Mouse (Mus musculus) C2C12 (cell line): ENCODE data around the gene Lrrtm1. TPM values are rescaled to one million over a fixed set of nuclear protein-coding genes. Genes with fewer than 3 reads are reported as not detected.

Experiments used
- H3K27me3 ChIP-seq: one replicate; pipeline ENCODE4 v1.6.1; 2011; ENCODE audit not compliant: control insufficient read depth, insufficient read depth, insufficient read length
- H3K36me3 ChIP-seq: one replicate; pipeline ENCODE4 v1.6.1; 2011; ENCODE audit not compliant: control insufficient read depth, insufficient read depth
- H3K4me3 ChIP-seq: one replicate; pipeline ENCODE4 v1.5.1; 2011; ENCODE audit warnings: mild to moderate bottlenecking, control low read depth; ENCODE audit not compliant: poor library complexity, insufficient read depth, severe bottlenecking
- H3K79me2 ChIP-seq: one replicate; pipeline ENCODE4 v1.6.1; 2011; ENCODE audit not compliant: control insufficient read depth, insufficient read depth
- H3K79me3 ChIP-seq: one replicate; pipeline ENCODE4 v1.6.1; 2011; ENCODE audit warnings: low read depth, control low read depth
- H3ac ChIP-seq: one replicate; pipeline ENCODE3; 2011; ENCODE audit warnings: low read depth; ENCODE audit not compliant: control insufficient read depth, insufficient read length
- CEBPB ChIP-seq: IDR thresholded peaks from one replicate; pipeline ENCODE4 v1.6.1; 2011; ENCODE audit warnings: low read depth, mild to moderate bottlenecking, control low read depth, moderate library complexity
- CTCF ChIP-seq: IDR thresholded peaks from one replicate; pipeline ENCODE4 v1.5.1; 2011; ENCODE audit not compliant: control insufficient read depth, insufficient read depth, insufficient read length
- FOSL1 ChIP-seq: IDR thresholded peaks from one replicate; pipeline ENCODE4 v1.8.0; 2011; ENCODE audit warnings: mild to moderate bottlenecking, low read length; ENCODE audit not compliant: poor library complexity, insufficient read depth, severe bottlenecking
- MAX ChIP-seq: IDR thresholded peaks from one replicate; pipeline ENCODE4 v1.6.1; 2011; ENCODE audit warnings: mild to moderate bottlenecking, control low read depth
- MYOD1 ChIP-seq: IDR thresholded peaks from one replicate; pipeline ENCODE4 v1.6.1; 2011; ENCODE audit warnings: low read depth; ENCODE audit not compliant: control insufficient read depth, insufficient read length
- MYOG ChIP-seq: IDR thresholded peaks from one replicate; pipeline ENCODE4 v1.6.1; 2011; ENCODE audit not compliant: control insufficient read depth, insufficient read length; ENCODE audit errors: extremely low read depth
- USF1 ChIP-seq: IDR thresholded peaks from one replicate; pipeline ENCODE4 v1.6.1; 2011; ENCODE audit warnings: low read depth, mild to moderate bottlenecking, control low read depth, moderate library complexity
- polyA plus RNA-seq: library from polyadenylated mRNA; unstranded; fragments of >200 nt; fragmentation: generic; extraction: Trizol; gene quantifications from one replicate; pipeline ENCODE4 v1.2.1, GENCODE M21; 2012; ENCODE audit warnings: missing spikeins

Lrrtm1 gene
- polyA plus RNA-seq, 1 experiment: not detected

DNA sequence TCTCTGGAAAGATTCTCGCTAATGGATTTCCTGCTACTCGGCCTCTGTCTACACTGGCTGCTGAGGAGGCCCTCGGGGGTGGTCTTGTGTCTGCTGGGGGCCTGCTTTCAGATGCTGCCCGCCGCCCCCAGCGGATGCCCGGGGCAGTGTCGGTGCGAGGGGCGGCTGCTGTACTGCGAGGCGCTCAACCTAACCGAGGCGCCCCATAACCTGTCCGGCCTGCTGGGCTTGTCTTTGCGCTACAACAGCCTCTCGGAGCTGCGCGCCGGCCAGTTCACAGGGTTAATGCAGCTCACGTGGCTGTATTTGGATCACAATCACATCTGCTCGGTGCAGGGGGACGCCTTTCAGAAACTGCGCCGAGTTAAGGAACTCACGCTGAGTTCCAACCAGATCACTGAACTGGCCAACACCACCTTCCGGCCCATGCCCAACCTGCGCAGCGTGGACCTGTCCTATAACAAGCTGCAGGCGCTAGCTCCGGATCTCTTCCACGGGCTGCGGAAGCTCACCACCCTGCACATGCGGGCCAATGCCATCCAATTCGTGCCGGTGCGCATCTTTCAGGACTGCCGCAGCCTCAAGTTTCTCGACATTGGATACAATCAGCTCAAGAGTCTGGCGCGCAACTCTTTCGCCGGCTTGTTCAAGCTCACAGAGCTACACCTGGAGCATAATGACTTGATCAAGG lies 1.2 kb downstream of the Lrrtm1 start:
- H3K79me3 ChIP-seq: no peaks in the 10 kb centered on the region
- no peak for TF ChIP-seq MAX
- no peak for TF ChIP-seq MYOD1
- TF ChIP-seq FOSL1: no peak
- TF ChIP-seq USF1: no peak
- TF ChIP-seq CTCF: no peak
- TF ChIP-seq MYOG: no peak
- no peak for TF ChIP-seq CEBPB
- H3K4me3 ChIP-seq: no peak overlapping the region
- no peaks in the 10 kb centered on the region for H3K36me3 ChIP-seq
- H3ac ChIP-seq: no peak overlapping the region
- no peaks in the 10 kb centered on the region for H3K79me2 ChIP-seq
- no peaks in the 10 kb centered on the region for H3K27me3 ChIP-seq

DNA sequence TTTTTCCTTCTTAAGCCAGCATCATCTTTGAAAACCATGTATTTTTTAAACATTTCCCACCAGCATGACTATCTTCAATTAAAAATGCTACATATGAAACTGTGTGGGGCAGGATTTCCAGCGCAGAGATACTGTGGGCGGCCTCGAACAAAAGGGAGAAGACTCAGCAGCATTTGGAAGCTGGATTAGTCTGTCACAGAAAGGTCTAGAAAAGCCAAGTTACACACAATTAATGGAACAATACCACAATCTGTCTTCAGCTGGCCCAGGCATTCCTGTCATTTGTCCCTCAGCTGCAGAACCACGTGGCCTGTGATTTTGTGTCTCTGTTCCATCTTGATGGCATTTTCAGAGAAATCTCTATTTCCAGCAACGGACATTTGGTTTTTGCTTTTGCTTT lies 11.0 kb downstream of the Lrrtm1 start:
- Histone ChIP-seq H3K36me3 (no peaks in the 10 kb centered on the region), H3K4me3 (no peak overlapping the region), H3ac (no peak overlapping the region), H3K79me3 (no peaks in the 10 kb centered on the region), H3K79me2 (no peaks in the 10 kb centered on the region), H3K27me3 (no peaks in the 10 kb centered on the region)
- TF ChIP-seq FOSL1 (no peak), CEBPB (no peak)

DNA sequence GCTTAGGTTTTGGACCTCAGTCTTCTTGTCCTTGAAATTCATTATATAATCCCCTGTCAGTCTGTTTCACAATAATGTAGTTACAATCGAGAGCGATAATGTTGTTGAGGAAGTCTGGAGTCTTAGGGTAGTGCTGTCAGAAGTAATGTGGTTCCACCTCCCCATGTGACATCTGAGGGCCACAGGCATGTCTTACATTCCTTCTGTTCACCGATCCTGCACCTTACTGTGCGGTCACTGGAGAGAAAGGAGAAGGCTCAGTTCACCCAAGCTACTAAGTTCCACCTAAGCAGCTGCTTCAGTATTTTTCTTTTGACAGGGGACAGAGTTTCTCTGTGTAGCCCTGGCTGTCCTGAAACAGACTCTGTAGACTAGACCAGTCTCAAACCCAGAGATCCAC lies 13.9 kb downstream of the Lrrtm1 start:
- Histone ChIP-seq H3K27me3 (no peaks in the 10 kb centered on the region), H3K4me3 (no peak overlapping the region), H3K79me3 (no peaks in the 10 kb centered on the region), H3K79me2 (no peaks in the 10 kb centered on the region), H3K36me3 (no peaks in the 10 kb centered on the region), H3ac (no peak overlapping the region)
- TF ChIP-seq USF1: no peak
- no peak for TF ChIP-seq MYOG
- no peak for TF ChIP-seq MYOD1
- no peak for TF ChIP-seq CTCF
- no peak for TF ChIP-seq MAX
- no peak for TF ChIP-seq FOSL1
- TF ChIP-seq CEBPB: no peak

DNA sequence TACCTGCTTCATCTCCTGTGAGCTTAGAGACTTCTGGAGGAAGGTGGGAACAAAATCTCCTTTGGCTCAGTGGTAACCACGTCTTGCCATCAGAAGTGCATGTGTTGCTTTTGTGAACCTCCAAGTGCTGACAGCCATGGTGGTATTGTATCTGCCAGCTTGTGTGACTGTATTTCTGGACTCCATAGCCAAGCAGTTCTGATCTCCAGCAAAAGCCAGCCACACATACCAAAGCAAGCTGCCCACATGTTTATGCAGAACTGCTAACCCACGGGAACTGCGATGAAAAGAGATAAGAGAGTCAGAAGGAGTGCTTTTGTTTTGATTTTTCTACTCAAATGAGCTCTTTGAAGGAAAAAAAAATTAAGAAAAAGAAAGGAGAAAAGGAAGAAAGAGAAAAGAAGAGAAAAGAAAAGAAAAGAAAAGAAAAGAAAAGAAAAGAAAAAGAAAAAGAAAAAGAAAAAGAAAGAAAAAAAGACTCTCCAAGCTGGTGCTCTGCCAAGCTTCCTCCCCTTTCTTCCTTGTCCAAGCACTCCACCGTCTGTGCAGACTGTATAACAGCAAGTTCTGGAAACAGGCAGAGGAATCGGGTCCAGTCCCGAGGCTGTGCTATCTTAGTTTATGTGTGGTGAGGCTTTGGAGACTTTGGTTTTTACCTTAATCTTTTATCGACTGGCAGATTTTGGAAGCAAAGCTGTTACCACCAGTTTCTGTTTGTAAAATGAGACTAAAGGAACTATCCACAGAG lies 15.0 kb downstream of the Lrrtm1 start:
- Histone ChIP-seq H3K36me3 (no peaks in the 10 kb centered on the region), H3K27me3 (no peaks in the 10 kb centered on the region), H3K4me3 (no peak overlapping the region), H3K79me2 (no peaks in the 10 kb centered on the region), H3K79me3 (no peaks in the 10 kb centered on the region), H3ac (no peak overlapping the region)
- TF ChIP-seq MYOD1: no peak
- no peak for TF ChIP-seq CEBPB
- TF ChIP-seq MAX: no peak
- TF ChIP-seq FOSL1: no peak
- no peak for TF ChIP-seq CTCF
- TF ChIP-seq USF1: no peak
- no peak for TF ChIP-seq MYOG

DNA sequence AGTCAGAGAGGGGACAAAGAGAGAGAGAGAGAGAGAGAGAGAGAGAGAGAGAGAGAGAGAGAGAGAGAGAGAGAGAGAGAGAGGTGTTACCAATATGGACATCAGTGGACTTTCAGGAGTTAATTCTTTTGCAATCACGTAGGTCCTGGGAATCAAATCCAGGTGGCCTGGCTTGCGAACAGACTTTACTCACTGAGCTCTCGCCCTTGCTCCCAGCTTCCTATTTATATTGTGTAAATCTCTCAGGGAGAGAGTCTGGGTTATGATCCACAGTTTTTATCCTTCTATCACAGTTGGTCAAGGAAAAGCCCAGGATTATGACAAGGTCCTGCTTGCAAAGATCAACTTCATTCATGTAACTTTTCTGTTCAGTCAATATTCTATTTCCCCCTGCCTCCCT lies 22.7 kb downstream of the Lrrtm1 start:
- Histone ChIP-seq H3K79me2 (no peaks in the 10 kb centered on the region), H3K36me3 (no peaks in the 10 kb centered on the region)
- TF ChIP-seq CEBPB (no peak), MYOD1 (no peak), MYOG (no peak), CTCF (no peak), USF1 (no peak), MAX (no peak), FOSL1 (no peak)

DNA sequence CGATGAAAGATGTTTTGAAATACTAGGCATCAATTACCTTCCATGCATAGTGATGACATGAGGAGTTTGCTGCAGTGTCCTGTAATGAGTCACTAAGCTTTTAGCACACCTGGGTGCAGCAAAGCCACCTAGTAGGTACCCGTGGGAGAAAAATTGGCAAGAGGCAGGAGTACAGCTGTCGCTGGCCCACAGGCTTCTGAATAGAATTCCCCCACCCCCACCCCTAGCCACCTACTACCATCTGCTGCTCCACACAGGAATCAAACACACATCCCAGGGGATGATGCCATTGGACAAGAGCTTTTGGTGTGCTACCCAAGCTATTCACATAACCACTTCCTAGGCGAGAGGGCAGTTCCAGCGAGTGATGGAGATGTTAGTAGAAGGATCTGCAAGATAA lies 36.3 kb downstream of the Lrrtm1 start:
- Histone ChIP-seq H3K27me3 (no peaks in the 10 kb centered on the region), H3K36me3 (no peaks in the 10 kb centered on the region), H3K79me2 (no peaks in the 10 kb centered on the region), H3K79me3 (no peaks in the 10 kb centered on the region), H3K4me3 (no peak overlapping the region), H3ac (no peak overlapping the region)
- no peak for TF ChIP-seq CEBPB
- TF ChIP-seq CTCF: no peak
- no peak for TF ChIP-seq MYOG
- TF ChIP-seq MYOD1: no peak
- no peak for TF ChIP-seq FOSL1
- TF ChIP-seq MAX: no peak
- TF ChIP-seq USF1: no peak

More for the DNA sequence above, 22.7 kb downstream of the Lrrtm1 start:
- no peaks in the 10 kb centered on the region for H3K79me3 ChIP-seq
- H3ac ChIP-seq: no peak overlapping the region
- H3K27me3 ChIP-seq: no peaks in the 10 kb centered on the region
- H3K4me3 ChIP-seq: no peak overlapping the region
